Mouse (Mus musculus) hematopoietic stem cell, adult 5-6 weeks (primary cell): ENCODE data around the gene Cxadr. TPM values are rescaled to one million over a fixed set of nuclear protein-coding genes. Genes with fewer than 3 reads are reported as not detected.

ENCODE experiments used
- ATAC-seq, 2 experiments: fragments of 125-278 bp in 1 of 2; replicated peaks in 1 of 2; 2 replicates each; pipeline ENCODE4 v1.8.0; 2016 to 2017; ENCODE audit warnings: inconsistent platforms in 2 of 2, mild to moderate bottlenecking in 2 of 2, moderate number of reproducible peaks in 2 of 2, low read depth in 1 of 2, moderate TSS enrichment in 1 of 2; ENCODE audit not compliant: low FRiP score in 2 of 2, poor library complexity in 2 of 2, severe bottlenecking in 2 of 2, insufficient read depth in 1 of 2, low TSS enrichment in 1 of 2
- total RNA-seq: library from RNA; stranded (forward); fragments of 172-1452, 232-1000 nt; gene quantifications from 2 replicates; pipeline ENCODE4 v1.2.3, GENCODE M21; 2017

Cxadr gene
- total RNA-seq, 1 experiment from 2014 or later = 0.79 TPM

- ATAC-seq = no peak
Measured at GRCm38 (mm10) chr16:78337226-78337625, 35.9 kb downstream of the Cxadr start.

- no peak for ATAC-seq
Measured at GRCm38 (mm10) chr16:78341356-78341755, 40.1 kb downstream of the Cxadr start.

- ATAC-seq = no peak
Measured at GRCm38 (mm10) chr16:78342767-78343166, 41.5 kb downstream of the Cxadr start.

- ATAC-seq = no peak
Measured at GRCm38 (mm10) chr16:78343792-78344191, 42.5 kb downstream of the Cxadr start.

- no peak for ATAC-seq
Measured at GRCm38 (mm10) chr16:78346662-78347327, 45.5 kb downstream of the Cxadr start.

- ATAC-seq = no peak
Measured at GRCm38 (mm10) chr16:78347328-78347926, 46.1 kb downstream of the Cxadr start.

- peak in 1 of 2 experiments; percentile 21; a peak in 1 of 4 replicates for ATAC-seq
Measured at GRCm38 (mm10) chr16:78357757-78358156, 56.5 kb downstream of the Cxadr start.

GRCm38 (mm10) chr16:78361466-78361865 is 60.2 kb downstream of the Cxadr start:
- no peak for ATAC-seq

- ATAC-seq = 0 out of 4 replicates have a peak, but pooled peaks of 1 of the 2 experiments have one; percentile 17
Measured at GRCm38 (mm10) chr16:78364554-78364953, 63.3 kb downstream of the Cxadr start.

GRCm38 (mm10) chr16:78371491-78372046 is 70.3 kb downstream of the Cxadr start:
- no peak for ATAC-seq

- no peak for ATAC-seq
Measured at GRCm38 (mm10) chr16:78372786-78373185, 71.5 kb downstream of the Cxadr start.

- no peak for ATAC-seq
Measured at GRCm38 (mm10) chr16:78373743-78374142, 72.5 kb downstream of the Cxadr start.

- ATAC-seq = peak; percentile 30 to 61
Measured at GRCm38 (mm10) chr16:78375222-78375621, 73.9 kb downstream of the Cxadr start.

GRCm38 (mm10) chr16:78375821-78376691 is 74.8 kb downstream of the Cxadr start:
- ATAC-seq = peak; percentile 48 to 52

- peak; percentile 63 to 83 for ATAC-seq
Measured at GRCm38 (mm10) chr16:78376745-78377570, 75.7 kb downstream of the Cxadr start, which contains the start of gene Btg3. TSS of gene Btg3 (minus strand) at chr16:78377192.

GRCm38 (mm10) chr16:78378493-78378892 is 77.2 kb downstream of the Cxadr start:
- ATAC-seq = no peak

GRCm38 (mm10) chr16:78389122-78389521 is 87.8 kb downstream of the Cxadr start:
- no peak for ATAC-seq
